Mouse (Mus musculus) brain, embryonic 14.5 days (tissue): ENCODE measurements around the gene Togaram2.

Experiments
- CTCF ChIP-seq: fragments of 200-500 bp; IDR thresholded peaks from 2 replicates; pipeline ENCODE4 v1.5.1; 2012; ENCODE audit warnings: inconsistent platforms, mild to moderate bottlenecking, moderate library complexity, borderline replicate concordance; ENCODE audit not compliant: insufficient read depth, insufficient read length; ENCODE audit errors: extremely low read depth
- POLR2A ChIP-seq: fragments of 200-500 bp; IDR thresholded peaks from 2 replicates; pipeline ENCODE4 v1.6.1; 2012; ENCODE audit warnings: mild to moderate bottlenecking, inconsistent platforms, borderline replicate concordance; ENCODE audit not compliant: poor library complexity, insufficient read depth, insufficient read length, severe bottlenecking; ENCODE audit errors: extremely low read depth

DNA sequence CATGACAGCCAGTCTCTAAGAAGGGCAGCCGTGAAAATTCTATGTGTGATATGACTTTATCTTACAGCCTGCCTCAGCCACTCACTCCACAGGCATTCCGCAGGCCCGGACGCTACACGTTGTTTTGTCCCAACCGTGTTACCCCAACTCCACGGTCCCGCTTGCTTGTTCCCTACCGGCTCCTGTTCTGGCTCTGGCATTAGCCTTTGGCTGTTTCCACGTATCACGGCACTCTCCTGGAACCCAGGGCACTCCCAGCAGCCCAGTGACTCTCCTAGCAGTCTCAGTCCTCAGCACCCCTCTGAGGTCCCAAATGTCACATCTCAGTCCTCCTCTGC is 25.5 kb downstream of the Togaram2 start:
- no peak for TF ChIP-seq CTCF
- TF ChIP-seq POLR2A, result no peak
